Mouse (Mus musculus) lung, embryonic 15.5 days (tissue): Measurements from ENCODE around the gene Aicda. TPM values are rescaled to one million over a fixed set of nuclear protein-coding genes. Genes with fewer than 3 reads are reported as not detected.
"Not testable (repeated sequence)": the region's sequence is repeated elsewhere in the genome, so short reads cannot be mapped to it uniquely, and the experiment has no call there.

Experiments
- ATAC-seq: fragments of 200-750 bp; cut with Nextera tagmentation; 2 replicates; pipeline ENCODE4 v1.8.0; 2017; ENCODE audit warnings: moderate number of reproducible peaks, borderline replicate concordance; ENCODE audit not compliant: low FRiP score, low TSS enrichment; ENCODE audit errors: extremely low read depth
- H3K27ac ChIP-seq: fragments of 300-500 bp; sonication (generic); 2 replicates; pipeline ENCODE4 v1.5.1; 2015; ENCODE audit warnings: moderate library complexity, mild to moderate bottlenecking, inconsistent platforms
- H3K27me3 ChIP-seq: fragments of 300-500 bp; sonication (generic); 2 replicates; pipeline ENCODE4 v1.6.1; 2015; ENCODE audit warnings: inconsistent platforms
- H3K36me3 ChIP-seq: fragments of 300-500 bp; sonication (generic); 2 replicates; pipeline ENCODE4 v1.6.1; 2015; ENCODE audit warnings: inconsistent platforms
- H3K4me1 ChIP-seq: fragments of 300-500 bp; sonication (generic); 2 replicates; pipeline ENCODE4 v1.6.1; 2015; ENCODE audit warnings: inconsistent platforms
- H3K4me2 ChIP-seq: fragments of 300-500 bp; sonication (generic); 2 replicates; pipeline ENCODE4 v1.6.1; 2015; ENCODE audit warnings: inconsistent platforms, mild to moderate bottlenecking, moderate library complexity
- H3K4me3 ChIP-seq: fragments of 300-500 bp; sonication (generic); 2 replicates; pipeline ENCODE4 v1.5.1; 2015; ENCODE audit warnings: mild to moderate bottlenecking, inconsistent platforms
- H3K9ac ChIP-seq: fragments of 300-500 bp; sonication (generic); 2 replicates; pipeline ENCODE4 v1.6.1; 2015; ENCODE audit warnings: inconsistent platforms
- H3K9me3 ChIP-seq: fragments of 300-500 bp; sonication (generic); 2 replicates; pipeline ENCODE4 v1.6.1; 2016; ENCODE audit warnings: inconsistent platforms
- WGBS: fragments of 180-500 bp; shearing (Covaris S2); methylation state at CpG from one replicate; pipeline ENCODE4 v1.1.7; 2015; 5-methylcytosine and 5-hydroxymethylcytosine counted together
- polyA plus RNA-seq: library from polyadenylated mRNA; unstranded; fragments of >200 nt; fragmentation: Nextera tagmentation; extraction: Ambion mirVana; gene quantifications from 2 replicates; pipeline ENCODE4 v1.2.1, GENCODE M21; 2015

Gene Aicda
- polyA plus RNA-seq, 1 experiment from 2014 or later = not detected

DNA sequence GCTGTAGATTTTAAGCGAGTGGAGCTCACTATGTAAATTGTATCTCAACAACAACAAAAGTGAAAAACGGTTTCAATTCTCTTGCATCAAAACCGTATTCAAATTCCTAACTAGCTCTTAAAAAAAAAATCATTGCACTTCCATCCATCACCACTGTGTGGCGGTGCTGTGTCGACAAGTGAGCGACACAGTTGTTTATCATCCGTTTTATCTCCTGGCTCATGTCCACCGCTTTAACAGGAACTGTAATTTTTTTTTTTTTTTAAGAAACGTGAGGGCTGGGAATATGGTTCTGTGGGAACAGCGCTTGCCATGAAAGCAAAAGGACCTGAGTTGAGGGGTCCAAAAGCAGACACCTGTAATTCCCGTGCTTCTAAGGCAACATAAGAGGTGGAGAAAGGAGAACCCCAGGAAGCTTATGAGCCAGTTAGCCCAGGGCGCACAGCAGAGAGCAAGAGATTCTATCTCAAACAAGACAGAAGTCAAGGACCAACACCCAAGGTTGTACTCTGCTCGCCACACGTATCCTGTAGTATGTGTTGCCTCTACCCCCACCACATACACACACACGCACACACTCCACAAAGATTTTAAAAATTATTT lies 3.5 kb downstream of the Aicda start:
- H3K27ac ChIP-seq = no peak overlapping the region
- ATAC-seq = no peak
- 0 out of 2 replicates have a peak, but pooled peaks cover 3% of the 10 kb centered on the region for H3K4me1 ChIP-seq
- no peak overlapping the region for H3K9ac ChIP-seq
- no peaks in the 10 kb centered on the region; the same call in 1 of the 2 replicates for H3K27me3 ChIP-seq
- no peak overlapping the region for H3K4me3 ChIP-seq
- H3K4me2 ChIP-seq = no peak overlapping the region
- no peaks in the 10 kb centered on the region for H3K9me3 ChIP-seq
- H3K36me3 ChIP-seq = no peaks in the 10 kb centered on the region
- 22% methylated on average over 15 of the region's 15 CpGs for WGBS

DNA sequence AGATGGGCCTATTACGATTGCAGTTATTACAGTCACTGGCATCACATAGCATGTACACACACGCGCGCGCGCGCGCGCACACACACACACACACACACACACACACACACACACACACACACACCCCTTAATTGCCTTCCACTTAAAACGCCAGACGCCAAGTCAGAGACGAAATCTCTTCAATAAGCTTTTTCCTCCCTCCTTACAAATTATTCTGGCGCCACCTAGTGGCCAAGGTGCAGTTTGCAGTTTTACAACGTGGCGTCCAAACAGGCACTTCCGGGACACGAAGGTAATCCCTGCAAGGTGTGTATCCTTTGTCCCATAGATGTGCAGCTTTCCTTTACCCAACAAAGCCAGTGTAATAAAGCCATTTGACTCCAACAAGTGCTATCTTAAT lies 6.8 kb downstream of the Aicda start:
- H3K4me3 ChIP-seq = peak overlapping the region; percentile 10; the same call in 1 of the 2 replicates
- ATAC-seq = no peak; the same call in 1 of the 2 replicates
- H3K9me3 ChIP-seq = no peaks in the 10 kb centered on the region

GRCm38 (mm10) chr6:122561005-122561404 lies 7.4 kb downstream of the Aicda start:
- H3K36me3 ChIP-seq = no peaks in the 10 kb centered on the region
- no peak for ATAC-seq
- peaks cover 8% of the 10 kb centered on the region; the same call in 1 of the 2 replicates for H3K27me3 ChIP-seq
- H3K9ac ChIP-seq = no peak overlapping the region
- H3K9me3 ChIP-seq = no peaks in the 10 kb centered on the region
- 0 out of 2 replicates have a peak, but pooled peaks cover 3% of the 10 kb centered on the region for H3K4me1 ChIP-seq
- 74% methylated on average over 20 of the region's 20 CpGs for WGBS
- H3K4me3 ChIP-seq = no peak overlapping the region
- no peak overlapping the region for H3K4me2 ChIP-seq
- no peak overlapping the region for H3K27ac ChIP-seq

More for the DNA sequence above, 6.8 kb downstream of the Aicda start:
- H3K4me2 ChIP-seq = peak overlapping the region; percentile 43
- H3K9ac ChIP-seq = no peak overlapping the region
- peaks cover 8% of the 10 kb centered on the region; the same call in 1 of the 2 replicates for H3K27me3 ChIP-seq
- no peak overlapping the region for H3K27ac ChIP-seq
- 17% methylated on average over 17 of the region's 17 CpGs for WGBS
- H3K4me1 ChIP-seq = 0 out of 2 replicates have a peak, but pooled peaks cover 3% of the 10 kb centered on the region
- no peaks in the 10 kb centered on the region for H3K36me3 ChIP-seq

GRCm38 (mm10) chr6:122562463-122562862 lies 8.9 kb downstream of the Aicda start:
- Histone ChIP-seq H3K9me3 (no peaks in the 10 kb centered on the region), H3K9ac (no peak overlapping the region), H3K4me3 (no peak overlapping the region), H3K4me1 (no peaks in the 10 kb centered on the region), H3K27me3 (peaks cover 8% of the 10 kb centered on the region; the same call in 1 of the 2 replicates), H3K27ac (no peak overlapping the region), H3K36me3 (no peaks in the 10 kb centered on the region), H3K4me2 (0 out of 2 replicates have a peak overlapping the region, but pooled peaks have one; percentile 2)
- peak; percentile 32; the same call in 1 of the 2 replicates for ATAC-seq
- 3% methylated on average over 6 of the region's 6 CpGs for WGBS

DNA sequence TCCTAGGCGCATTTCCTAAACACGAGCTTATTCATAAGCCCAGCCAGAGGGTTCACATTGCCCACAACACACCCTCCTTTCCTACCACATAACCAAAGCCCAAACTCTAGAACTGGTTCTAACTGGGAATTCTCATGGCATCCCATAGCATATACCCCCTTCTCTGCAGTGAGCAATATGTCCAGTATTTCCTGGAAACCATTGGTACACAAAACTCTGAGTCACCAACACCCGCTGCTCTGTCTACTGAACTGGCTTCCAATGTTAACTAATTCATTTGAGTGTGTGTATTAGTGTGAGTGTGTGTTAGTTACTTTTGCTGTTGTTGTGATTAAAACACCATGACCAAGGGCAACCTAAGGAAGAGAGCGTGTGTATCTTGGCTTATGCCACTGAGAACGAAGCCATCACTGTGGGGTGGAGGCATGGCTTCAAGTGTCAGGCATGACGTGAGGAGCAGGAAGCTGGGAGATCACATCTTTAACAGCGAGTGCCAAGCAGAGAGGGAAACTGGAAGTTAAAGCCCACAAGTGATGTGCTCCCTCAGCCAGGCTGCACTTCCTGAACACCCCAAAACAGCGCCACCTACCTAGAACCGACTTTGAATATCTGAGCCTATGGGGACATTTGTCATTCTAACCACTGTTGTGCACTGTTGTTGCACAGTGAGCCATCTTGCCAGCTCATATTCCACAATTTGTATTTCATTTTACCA lies 11.6 kb downstream of the Aicda start:
- Histone ChIP-seq H3K4me1 (no peaks in the 10 kb centered on the region), H3K4me3 (no peak overlapping the region), H3K27me3 (peaks cover 8% of the 10 kb centered on the region; the same call in 1 of the 2 replicates), H3K9me3 (no peaks in the 10 kb centered on the region), H3K36me3 (no peaks in the 10 kb centered on the region), H3K4me2 (no peak overlapping the region), H3K9ac (no peak overlapping the region), H3K27ac (no peak overlapping the region)
- WGBS = 82% methylated on average over 9 of the region's 9 CpGs
- ATAC-seq = no peak

GRCm38 (mm10) chr6:122569113-122569512 lies 15.5 kb downstream of the Aicda start:
- no peak for ATAC-seq
- H3K27ac ChIP-seq = no peak overlapping the region
- H3K9me3 ChIP-seq = no peaks in the 10 kb centered on the region
- H3K4me2 ChIP-seq = no peak overlapping the region
- H3K27me3 ChIP-seq = no peaks in the 10 kb centered on the region
- no peaks in the 10 kb centered on the region for H3K4me1 ChIP-seq
- 64% methylated on average over 5 of the region's 5 CpGs for WGBS
- no peak overlapping the region for H3K4me3 ChIP-seq
- no peak overlapping the region for H3K9ac ChIP-seq
- no peaks in the 10 kb centered on the region for H3K36me3 ChIP-seq

- Histone ChIP-seq H3K9ac (no peak overlapping the region), H3K4me2 (no peak overlapping the region), H3K27ac (no peak overlapping the region), H3K4me1 (no peaks in the 10 kb centered on the region), H3K27me3 (no peaks in the 10 kb centered on the region), H3K36me3 (no peaks in the 10 kb centered on the region), H3K4me3 (no peak overlapping the region), H3K9me3 (no peaks in the 10 kb centered on the region)
- 64% methylated on average over 1 of the region's 1 CpGs for WGBS
- ATAC-seq = no peak
Observed at GRCm38 (mm10) chr6:122569762-122570161, 16.2 kb downstream of the Aicda start.

GRCm38 (mm10) chr6:122570695-122571616 lies 17.4 kb downstream of the Aicda start:
- ATAC-seq = no peak
- WGBS = 42% methylated on average over 8 of the region's 8 CpGs

DNA sequence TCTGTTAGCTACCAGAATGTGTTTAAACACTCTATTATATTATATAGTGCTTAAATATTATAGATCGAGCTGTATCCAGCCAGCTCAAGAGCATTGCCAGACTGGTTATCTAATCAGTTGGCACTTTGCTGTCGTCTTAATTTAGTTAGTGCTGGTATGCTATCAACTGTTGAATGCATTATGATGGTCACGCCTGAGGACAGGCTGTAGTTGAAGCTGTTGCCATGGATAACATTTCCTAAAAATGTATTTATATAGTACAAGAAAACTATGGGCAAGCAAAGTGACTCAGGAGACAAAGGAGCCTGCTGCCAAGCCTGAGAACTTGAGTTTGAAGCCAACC lies 18.0 kb downstream of the Aicda start:
- Histone ChIP-seq H3K9ac (no peak overlapping the region), H3K36me3 (no peaks in the 10 kb centered on the region), H3K27me3 (no peaks in the 10 kb centered on the region), H3K4me2 (no peak overlapping the region), H3K9me3 (no peaks in the 10 kb centered on the region), H3K27ac (no peak overlapping the region), H3K4me3 (no peak overlapping the region), H3K4me1 (no peaks in the 10 kb centered on the region)
- no peak for ATAC-seq
- WGBS = 57% methylated on average over 3 of the region's 3 CpGs

More at GRCm38 (mm10) chr6:122570695-122571616, 17.4 kb downstream of the Aicda start:
- Histone ChIP-seq H3K9ac (no peak overlapping the region), H3K27ac (no peak overlapping the region), H3K36me3 (no peaks in the 10 kb centered on the region), H3K27me3 (no peaks in the 10 kb centered on the region), H3K9me3 (no peaks in the 10 kb centered on the region), H3K4me1 (no peaks in the 10 kb centered on the region), H3K4me2 (no peak overlapping the region), H3K4me3 (no peak overlapping the region)

DNA sequence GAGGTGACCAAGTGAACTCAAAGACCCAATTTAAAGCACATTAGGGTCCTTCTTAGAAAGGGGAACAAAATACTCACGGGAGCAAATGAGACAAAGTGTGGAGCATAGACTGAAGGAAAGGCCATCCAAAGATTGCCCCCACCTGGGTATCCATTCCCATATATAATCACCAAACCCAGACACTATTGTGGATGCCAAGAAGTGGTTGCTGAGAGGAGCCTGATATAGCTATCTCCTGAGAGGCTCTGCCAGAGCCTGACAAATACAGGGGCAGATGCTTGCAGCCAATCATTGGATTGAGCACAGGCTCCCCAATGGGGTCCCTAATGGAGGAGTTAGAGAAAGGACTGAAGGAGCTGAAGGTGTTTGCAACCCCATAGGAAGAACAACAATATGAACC lies 21.4 kb downstream of the Aicda start:
- 84% methylated on average over 1 of the region's 1 CpGs for WGBS
- H3K9me3 ChIP-seq, ATAC-seq, H3K4me3 ChIP-seq, H3K27ac ChIP-seq, H3K4me1 ChIP-seq, H3K36me3 ChIP-seq, H3K4me2 ChIP-seq, H3K27me3 ChIP-seq, H3K9ac ChIP-seq: not testable (repeated sequence)

DNA sequence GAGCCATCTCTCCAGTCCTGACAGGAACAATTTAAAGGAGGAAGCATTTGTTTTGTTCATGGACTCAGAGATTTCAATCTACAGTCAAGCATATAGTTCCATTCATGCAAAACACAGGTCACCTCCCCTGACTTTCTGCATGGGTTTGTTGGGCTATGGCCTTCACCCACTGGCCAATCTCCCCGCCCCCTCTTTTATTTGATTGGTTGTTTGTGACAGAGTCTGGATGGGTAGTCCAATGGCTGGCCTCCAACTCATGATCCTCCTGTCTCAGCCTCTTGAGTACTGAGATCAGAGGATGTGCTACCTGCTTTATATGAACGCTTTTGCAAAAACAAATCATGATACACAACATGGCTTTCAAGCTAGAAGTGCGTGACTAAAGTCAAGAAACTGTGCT lies 23.4 kb downstream of the Aicda start:
- Histone ChIP-seq H3K9ac (no peak overlapping the region), H3K4me3 (no peak overlapping the region), H3K9me3 (no peaks in the 10 kb centered on the region), H3K4me1 (no peaks in the 10 kb centered on the region), H3K4me2 (no peak overlapping the region), H3K27ac (no peak overlapping the region), H3K36me3 (no peaks in the 10 kb centered on the region), H3K27me3 (no peaks in the 10 kb centered on the region)
- WGBS = 85% methylated on average over 3 of the region's 3 CpGs
- no peak for ATAC-seq
